Mouse (Mus musculus): ENCODE measurements at regions not wholly inside any gene's neighbourhood (a gene's known extent, or its start where the extent isn't known, plus 50 kb on each side); places are given as distances from the start of the nearest gene placed in this dataset.

DNA sequence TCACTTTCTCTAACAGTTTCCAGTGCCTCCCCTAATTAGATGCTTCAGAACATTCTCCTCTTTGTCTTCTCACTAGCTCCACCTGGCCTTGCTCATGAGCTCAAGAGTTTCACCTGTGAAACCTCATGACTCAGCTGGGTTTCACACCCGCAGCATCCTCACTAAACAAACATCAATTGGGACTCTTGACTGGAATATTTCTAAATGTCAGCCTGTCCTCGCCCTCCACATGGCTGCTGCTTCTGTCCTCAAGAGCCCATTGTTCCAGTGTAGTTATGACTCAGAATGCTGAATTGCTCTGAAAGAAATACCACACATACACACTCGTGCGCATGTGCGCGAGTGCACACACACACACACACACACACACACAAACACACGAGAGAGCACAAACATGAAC, 407.2 kb downstream of the Prss52 start:
- Histone ChIP-seq H3K36me3 (no peaks in the 10 kb centered on the region), H3K4me1 (replicated peaks) (no peaks in the 10 kb centered on the region), H3K9ac (no peak overlapping the region), H3K27me3 (no peaks in the 10 kb centered on the region), H3K4me2 (no peak overlapping the region), H3K27ac (replicated peaks) (no peak overlapping the region), H3K4me3 (no peak overlapping the region), H3K9me3 (no peaks in the 10 kb centered on the region)
- WGBS = 91% methylated on average over 7 of the region's 7 CpGs
- ATAC-seq (ENCODE audit: low FRiP score, low read depth) = no peak

DNA sequence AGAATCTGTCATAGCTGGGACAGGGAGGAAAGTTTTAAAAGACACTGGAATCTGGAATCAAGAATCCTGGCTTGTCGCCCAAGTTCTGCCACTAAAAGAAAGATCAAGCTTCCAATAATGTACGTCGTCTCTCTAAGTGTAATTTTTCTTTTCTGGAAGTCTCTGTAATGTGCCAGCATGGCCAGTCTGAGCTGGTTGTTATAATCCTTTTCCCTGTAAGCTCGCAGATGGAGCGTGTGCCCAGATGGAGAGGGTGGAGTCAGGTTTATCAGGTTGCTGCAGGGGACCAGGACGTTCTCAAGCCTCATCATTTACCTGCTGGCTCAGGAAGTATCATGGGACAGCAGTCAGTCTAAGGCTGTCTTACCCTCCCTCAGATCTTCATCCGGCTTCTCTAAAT, 408.6 kb downstream of the Prss52 start:
- no peaks in the 10 kb centered on the region for H3K27me3 ChIP-seq
- H3K9me3 ChIP-seq = no peaks in the 10 kb centered on the region
- H3K36me3 ChIP-seq = no peaks in the 10 kb centered on the region
- no peak for ATAC-seq (ENCODE audit: low FRiP score, low read depth)
- 56% methylated on average over 7 of the region's 7 CpGs for WGBS
- H3K27ac ChIP-seq (replicated peaks) = no peak overlapping the region
- H3K4me3 ChIP-seq = no peak overlapping the region
- H3K4me2 ChIP-seq = no peak overlapping the region
- H3K9ac ChIP-seq = no peak overlapping the region
- no peaks in the 10 kb centered on the region for H3K4me1 ChIP-seq (replicated peaks)

DNA sequence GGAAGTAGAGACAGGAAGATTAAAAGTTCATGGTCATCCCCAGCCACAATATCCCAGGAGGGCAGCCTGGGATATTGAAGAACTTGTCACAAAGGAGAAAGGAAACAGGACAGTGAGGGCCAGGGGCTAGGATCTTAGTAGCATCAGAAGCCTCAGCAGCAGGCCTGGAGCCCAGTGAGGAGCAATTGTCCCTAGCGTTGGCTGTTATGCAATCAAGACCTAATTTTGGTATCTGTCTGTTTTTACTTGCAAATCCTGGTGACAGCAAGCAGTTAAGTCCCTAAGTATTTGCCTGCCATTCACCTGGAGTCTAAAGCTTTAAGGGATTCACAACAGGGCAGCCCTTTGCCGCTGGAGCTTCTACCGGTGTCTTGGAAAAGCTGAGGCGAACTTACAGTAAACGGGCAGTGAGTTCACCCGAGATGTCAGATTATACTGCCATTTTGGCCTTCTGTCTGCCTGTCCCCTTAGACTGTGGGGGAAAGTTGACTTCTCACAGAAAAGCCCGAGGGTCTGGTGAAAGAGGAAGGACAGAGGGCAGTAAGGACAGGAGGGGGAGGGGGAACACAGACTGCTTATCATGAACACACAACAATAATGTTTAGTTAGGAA, 413.6 kb downstream of the Prss52 start:
- no peaks in the 10 kb centered on the region for H3K9me3 ChIP-seq
- H3K27ac ChIP-seq (replicated peaks) = no peak overlapping the region
- no peaks in the 10 kb centered on the region for H3K27me3 ChIP-seq
- H3K9ac ChIP-seq = no peak overlapping the region
- H3K36me3 ChIP-seq = no peaks in the 10 kb centered on the region
- H3K4me1 ChIP-seq (replicated peaks) = no peaks in the 10 kb centered on the region
- no peak overlapping the region for H3K4me3 ChIP-seq
- ATAC-seq (ENCODE audit: low FRiP score, low read depth) = no peak
- 69% methylated on average over 7 of the region's 7 CpGs for WGBS
- no peak overlapping the region for H3K4me2 ChIP-seq

DNA sequence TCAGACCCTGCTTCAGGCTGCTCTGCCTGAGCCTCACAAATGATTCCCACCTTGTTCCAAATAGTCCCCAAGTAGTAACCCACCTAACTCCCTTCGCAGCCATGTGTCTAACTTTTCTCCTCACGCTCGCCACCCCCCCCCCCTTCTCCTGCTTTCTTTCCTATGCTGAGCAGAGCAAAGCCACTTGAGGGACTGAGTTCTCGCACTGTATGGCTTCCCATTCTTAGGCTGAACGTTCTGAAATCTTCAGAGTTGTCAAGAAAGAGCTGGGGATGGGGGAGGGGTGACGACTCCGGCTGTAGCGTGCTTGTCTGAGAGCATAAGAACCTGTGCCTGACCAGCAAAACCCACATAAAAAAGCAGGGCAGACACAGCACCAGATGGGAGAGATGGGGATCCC, 420.6 kb downstream of the Prss52 start:
- ATAC-seq (ENCODE audit: low FRiP score, low read depth) = no peak
- 47% methylated on average over 8 of the region's 8 CpGs for WGBS
- Histone ChIP-seq H3K27ac (replicated peaks) (no peak overlapping the region), H3K9ac (no peak overlapping the region), H3K4me3 (no peak overlapping the region), H3K4me1 (replicated peaks) (peaks cover 25% of the 10 kb centered on the region), H3K4me2 (no peak overlapping the region), H3K9me3 (no peaks in the 10 kb centered on the region), H3K36me3 (no peaks in the 10 kb centered on the region), H3K27me3 (no peaks in the 10 kb centered on the region)

DNA sequence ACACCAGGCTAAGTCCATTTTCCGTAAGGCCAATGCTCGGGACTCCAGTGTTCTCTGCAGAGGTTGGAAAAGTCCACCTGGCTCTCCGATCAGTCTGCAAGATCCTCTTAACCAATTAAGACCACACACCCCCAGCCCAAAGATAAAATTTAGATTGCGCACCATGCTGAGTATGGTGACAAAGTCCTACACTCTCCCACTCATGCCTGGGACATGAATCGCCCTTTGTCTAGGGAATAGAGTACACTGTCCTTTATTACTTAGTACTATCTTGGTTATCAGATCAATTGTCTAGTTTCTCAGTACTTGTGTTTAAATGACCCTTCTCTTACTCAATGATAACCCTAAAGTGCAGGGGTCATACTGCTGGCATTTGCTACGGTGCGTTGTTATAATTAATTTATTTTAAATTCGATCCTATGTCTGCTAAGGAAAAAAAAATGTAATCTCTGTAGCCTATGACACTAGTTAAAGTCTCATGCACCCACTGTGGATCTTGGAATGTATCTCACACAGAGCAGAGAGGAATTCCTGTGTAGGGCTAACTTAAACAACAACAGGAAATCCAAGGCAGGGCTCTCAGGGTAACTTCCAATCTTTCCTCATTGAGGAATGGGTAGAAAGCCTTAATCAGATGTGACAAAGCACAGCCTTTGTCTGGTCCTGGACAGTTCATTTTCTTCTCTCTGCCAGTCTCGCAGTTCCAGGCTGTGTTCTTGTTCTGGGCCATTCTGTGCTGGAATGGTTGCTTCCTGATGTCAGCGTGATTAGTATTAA, 421.4 kb downstream of the Prss52 start:
- H3K4me2 ChIP-seq = no peak overlapping the region
- ATAC-seq (ENCODE audit: low FRiP score, low read depth) = no peak
- no peaks in the 10 kb centered on the region for H3K9me3 ChIP-seq
- H3K27ac ChIP-seq (replicated peaks) = no peak overlapping the region
- no peak overlapping the region for H3K9ac ChIP-seq
- H3K27me3 ChIP-seq = no peaks in the 10 kb centered on the region
- H3K4me3 ChIP-seq = no peak overlapping the region
- WGBS = 71% methylated on average over 10 of the region's 10 CpGs
- peaks cover 25% of the 10 kb centered on the region for H3K4me1 ChIP-seq (replicated peaks)
- no peaks in the 10 kb centered on the region for H3K36me3 ChIP-seq

DNA sequence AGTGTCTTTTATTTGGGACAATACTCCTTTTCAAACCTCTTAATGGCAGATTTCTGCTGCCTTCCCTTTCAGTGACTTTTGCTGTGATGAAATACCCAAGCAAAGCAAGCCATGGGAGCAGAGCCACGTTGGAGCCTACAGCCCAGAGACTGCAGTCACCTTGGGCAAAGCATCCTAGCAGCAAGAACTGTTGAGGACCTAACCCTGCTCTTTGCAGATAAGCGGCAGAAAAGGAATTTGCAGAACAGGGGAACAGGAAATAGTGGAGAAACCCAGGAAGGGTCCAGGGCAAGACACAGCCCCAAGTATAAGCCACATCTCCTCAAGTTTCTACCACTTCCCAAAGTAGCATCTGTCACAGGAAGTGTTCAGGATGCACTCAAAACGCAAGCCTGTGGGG, 426.5 kb downstream of the Prss52 start:
- no peak for ATAC-seq (ENCODE audit: low FRiP score, low read depth)
- Histone ChIP-seq H3K36me3 (no peaks in the 10 kb centered on the region), H3K9ac (no peak overlapping the region), H3K27ac (replicated peaks) (no peak overlapping the region), H3K4me2 (no peak overlapping the region), H3K9me3 (no peaks in the 10 kb centered on the region), H3K4me1 (replicated peaks) (peaks cover 33% of the 10 kb centered on the region), H3K27me3 (no peaks in the 10 kb centered on the region), H3K4me3 (no peak overlapping the region)
- WGBS = 63% methylated on average over 3 of the region's 3 CpGs

DNA sequence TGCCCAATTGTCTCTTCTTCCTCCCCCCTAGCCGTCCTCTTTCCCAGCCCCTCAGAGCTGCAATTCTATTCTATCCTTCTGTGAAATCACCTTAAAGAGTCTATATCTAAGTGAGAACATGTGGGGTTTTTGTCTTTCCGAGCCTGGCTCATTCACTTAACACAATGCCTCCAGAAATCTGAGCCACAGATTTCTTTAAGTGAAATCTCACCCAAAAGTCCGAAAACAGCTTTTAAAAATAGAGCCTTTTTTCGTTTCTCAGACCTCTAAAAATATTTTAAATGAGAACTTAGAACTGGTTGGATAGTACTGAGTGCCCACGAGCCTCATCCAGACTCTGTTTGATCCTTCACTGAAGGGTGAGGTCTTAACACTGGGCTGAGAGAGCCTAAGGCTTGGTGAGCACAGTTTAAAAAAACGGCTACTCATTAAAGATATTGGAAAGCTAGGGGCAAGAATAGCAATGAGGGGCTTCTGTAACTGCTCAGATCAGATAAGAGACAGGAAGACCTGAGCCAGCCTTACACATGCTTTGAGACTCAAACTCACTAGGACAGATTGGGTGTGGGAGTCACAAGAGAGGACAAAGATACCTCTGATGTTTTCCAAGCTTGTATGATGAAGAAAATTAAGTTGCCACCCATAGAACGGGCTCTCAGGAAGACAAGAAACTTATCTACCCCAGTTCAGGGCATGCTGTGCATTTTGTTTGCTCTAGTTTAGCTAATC, 427.3 kb downstream of the Prss52 start:
- Histone ChIP-seq H3K4me3 (no peak overlapping the region), H3K9ac (no peak overlapping the region), H3K36me3 (no peaks in the 10 kb centered on the region), H3K27ac (replicated peaks) (no peak overlapping the region), H3K4me1 (replicated peaks) (peaks cover 25% of the 10 kb centered on the region), H3K9me3 (no peaks in the 10 kb centered on the region), H3K4me2 (no peak overlapping the region), H3K27me3 (no peaks in the 10 kb centered on the region)
- 48% methylated on average over 7 of the region's 7 CpGs for WGBS
- ATAC-seq (ENCODE audit: low FRiP score, low read depth) = no peak

DNA sequence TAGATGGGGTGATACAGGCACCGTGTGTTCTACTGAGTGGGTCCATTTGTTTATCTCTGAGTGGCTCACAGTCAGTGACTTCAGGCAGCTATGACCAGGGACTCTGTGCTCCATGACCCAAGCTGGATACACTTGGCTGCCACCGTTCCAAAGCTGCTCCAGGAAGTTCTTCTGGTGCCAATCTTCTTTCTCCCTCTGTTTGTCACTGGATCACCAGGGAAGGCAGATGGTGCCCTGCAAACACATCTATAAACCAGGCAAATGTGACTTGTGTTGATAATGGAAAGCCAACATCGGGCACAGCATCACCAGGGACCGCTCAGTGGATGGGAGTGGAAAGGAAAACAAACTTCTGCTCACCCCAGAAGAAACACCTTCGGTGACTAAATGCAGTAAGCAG, 428.3 kb downstream of the Prss52 start:
- no peak overlapping the region for H3K4me3 ChIP-seq
- no peak overlapping the region for H3K9ac ChIP-seq
- no peaks in the 10 kb centered on the region for H3K9me3 ChIP-seq
- H3K4me2 ChIP-seq = no peak overlapping the region
- ATAC-seq (ENCODE audit: low FRiP score, low read depth) = no peak
- no peaks in the 10 kb centered on the region for H3K36me3 ChIP-seq
- peaks cover 22% of the 10 kb centered on the region for H3K4me1 ChIP-seq (replicated peaks)
- 88% methylated on average over 5 of the region's 5 CpGs for WGBS
- 0 out of 2 replicates have a peak overlapping the region, but pooled peaks have one; percentile 90 for H3K27ac ChIP-seq (replicated peaks)
- no peaks in the 10 kb centered on the region for H3K27me3 ChIP-seq

DNA sequence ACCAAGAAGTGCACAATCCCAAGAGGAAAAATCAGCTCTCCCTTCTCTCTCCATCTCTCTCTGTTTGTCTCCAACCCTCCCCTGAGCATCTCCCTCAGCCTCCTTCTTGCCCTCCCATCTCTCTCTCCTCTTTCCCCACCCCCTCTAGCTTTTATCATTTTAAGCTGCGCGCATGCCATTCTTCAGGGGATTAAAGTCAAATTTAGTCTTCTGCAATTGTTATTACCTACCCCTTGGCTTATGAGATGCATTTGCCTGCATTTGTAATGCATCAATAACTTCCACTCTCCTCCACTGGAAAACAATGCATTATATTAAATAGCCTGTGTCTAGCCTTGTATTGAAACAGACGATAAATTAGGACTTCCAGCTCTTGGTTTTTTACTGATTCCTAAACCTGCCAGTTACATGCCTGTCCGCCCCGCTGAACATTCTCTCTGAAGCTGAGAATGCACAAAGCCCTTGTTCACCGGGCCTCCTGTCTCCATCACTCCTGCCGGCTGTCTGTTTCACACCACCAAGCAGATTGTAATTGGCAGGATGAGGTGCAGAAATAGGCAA, 429.6 kb downstream of the Prss52 start:
- peak; percentile 75 for ATAC-seq (ENCODE audit: low FRiP score, low read depth)
- Histone ChIP-seq H3K4me3 (no peak overlapping the region), H3K9ac (no peak overlapping the region), H3K4me1 (replicated peaks) (peaks cover 22% of the 10 kb centered on the region), H3K9me3 (no peaks in the 10 kb centered on the region), H3K4me2 (no peak overlapping the region), H3K27ac (replicated peaks) (peak overlapping the region; percentile 90), H3K36me3 (no peaks in the 10 kb centered on the region), H3K27me3 (no peaks in the 10 kb centered on the region)
- 13% methylated on average over 7 of the region's 7 CpGs for WGBS

DNA sequence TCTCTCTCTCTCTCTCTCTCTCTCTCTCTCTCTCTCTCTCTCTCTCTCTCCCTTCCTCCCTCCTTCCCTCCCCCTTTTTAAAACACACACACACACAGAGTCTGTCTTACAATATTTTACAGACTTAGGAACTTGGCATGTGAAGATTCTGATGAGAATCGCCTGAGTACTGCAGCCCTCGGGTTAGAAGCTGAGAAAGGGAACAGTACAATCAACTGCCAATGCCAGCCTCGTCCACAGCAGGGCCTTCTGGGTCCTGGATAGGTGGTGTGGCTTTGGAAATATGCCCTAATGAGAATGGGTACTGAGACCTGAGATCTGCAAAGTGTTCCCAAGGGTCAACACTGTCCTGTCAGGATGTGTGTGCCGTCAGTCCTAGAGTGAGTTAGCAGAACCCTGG, 430.1 kb downstream of the Prss52 start:
- H3K4me1 ChIP-seq (replicated peaks) = peaks cover 22% of the 10 kb centered on the region
- no peak for ATAC-seq (ENCODE audit: low FRiP score, low read depth)
- WGBS = 27% methylated on average over 4 of the region's 4 CpGs
- no peak overlapping the region for H3K9ac ChIP-seq
- no peaks in the 10 kb centered on the region for H3K27me3 ChIP-seq
- H3K9me3 ChIP-seq = no peaks in the 10 kb centered on the region
- H3K4me3 ChIP-seq = no peak overlapping the region
- H3K4me2 ChIP-seq = no peak overlapping the region
- H3K36me3 ChIP-seq = no peaks in the 10 kb centered on the region
- H3K27ac ChIP-seq (replicated peaks) = peak overlapping the region; percentile 90

DNA sequence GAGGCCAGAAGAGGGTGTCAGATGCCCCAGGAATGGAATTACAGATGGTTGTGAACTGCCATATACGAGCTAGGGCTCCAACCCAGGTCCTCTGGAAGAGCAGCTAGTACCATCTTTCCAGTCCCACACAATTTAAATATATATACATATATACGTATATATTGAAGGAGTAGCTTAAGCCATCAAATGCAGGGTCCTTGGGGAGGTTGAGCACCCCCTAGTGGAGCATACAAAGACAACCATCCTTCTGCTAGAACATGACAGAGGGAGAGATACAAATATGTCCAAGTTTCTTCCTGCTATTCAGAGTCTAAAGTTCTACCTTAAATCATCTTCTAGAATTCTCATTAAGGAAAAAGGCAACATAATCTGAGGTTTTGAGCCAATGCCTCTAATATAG, 435.4 kb downstream of the Prss52 start:
- H3K27ac ChIP-seq (replicated peaks) = no peak overlapping the region
- H3K4me3 ChIP-seq = no peak overlapping the region

DNA sequence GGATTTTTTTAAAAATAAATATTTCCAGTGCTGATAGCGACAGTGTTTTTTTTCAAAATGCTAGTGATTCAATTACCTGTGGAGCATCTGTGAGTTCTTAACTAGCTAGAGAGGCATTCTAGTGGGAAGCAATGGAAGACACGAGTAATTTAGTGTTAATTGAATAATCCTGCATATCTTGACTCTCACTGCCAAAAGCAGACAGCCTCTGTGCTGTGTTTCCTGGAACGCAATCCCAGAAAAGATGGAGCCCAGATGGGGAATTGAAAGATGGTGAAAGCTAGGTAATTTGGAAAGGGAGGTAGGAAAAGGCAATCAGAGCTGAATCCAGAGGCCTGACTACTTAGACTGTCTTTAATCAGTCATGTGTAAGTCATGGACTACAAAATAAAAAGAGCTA, 441.0 kb downstream of the Prss52 start:
- no peak for ATAC-seq (ENCODE audit: low FRiP score, low read depth)

More for the DNA sequence above, 435.4 kb downstream of the Prss52 start:
- ATAC-seq (ENCODE audit: low FRiP score, low read depth) = no peak
- WGBS = 65% methylated on average over 2 of the region's 2 CpGs
- Histone ChIP-seq H3K4me1 (replicated peaks) (peaks cover 4% of the 10 kb centered on the region), H3K9me3 (no peaks in the 10 kb centered on the region), H3K4me2 (no peak overlapping the region), H3K36me3 (no peaks in the 10 kb centered on the region), H3K27me3 (no peaks in the 10 kb centered on the region), H3K9ac (no peak overlapping the region)

More for the DNA sequence above, 441.0 kb downstream of the Prss52 start:
- Histone ChIP-seq H3K27me3 (no peaks in the 10 kb centered on the region), H3K9ac (no peak overlapping the region), H3K27ac (replicated peaks) (peak overlapping the region; percentile 30; the same call in 1 of the 2 replicates), H3K4me3 (no peak overlapping the region), H3K4me1 (replicated peaks) (no peaks in the 10 kb centered on the region), H3K4me2 (no peak overlapping the region), H3K9me3 (no peaks in the 10 kb centered on the region), H3K36me3 (no peaks in the 10 kb centered on the region)
- WGBS = 58% methylated on average over 3 of the region's 3 CpGs

Measured in hindbrain, embryonic 15.5 days (tissue).